Mouse (Mus musculus): ENCODE data around the gene Npas2. TPM values are rescaled to one million over a fixed set of nuclear protein-coding genes. Genes with fewer than 3 reads are reported as not detected.
A peak's percentile ranks its signal among the peaks of the same experiment; 100 is the strongest.

The Npas2 gene
- total RNA-seq, 2 experiments from 2014 or later = not detected

- ATAC-seq (ENCODE audit: poor library complexity, severe bottlenecking) = peak; percentile 68
Measured at GRCm38 (mm10) chr1:39280989-39281875, 87.7 kb downstream of the Npas2 start.

DNA sequence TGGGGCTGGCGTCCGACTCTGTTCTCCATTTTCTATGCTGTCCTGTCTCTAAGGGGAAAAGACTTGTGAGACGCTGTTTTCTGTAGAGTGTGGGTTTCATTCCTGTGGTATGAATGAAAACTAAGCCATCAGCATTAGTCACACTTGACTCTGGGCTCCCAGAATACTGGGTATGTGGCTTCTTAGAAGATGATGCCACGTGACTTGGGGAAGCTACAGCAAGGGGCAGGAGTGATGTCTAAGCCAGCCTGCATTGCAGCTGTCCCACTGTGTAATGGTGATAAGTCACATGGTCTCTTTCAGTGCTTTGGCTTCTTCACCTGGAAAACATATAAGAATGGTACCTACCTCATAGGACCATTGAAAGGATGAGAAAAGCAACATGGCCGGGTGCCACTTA lies 88.4 kb downstream of the Npas2 start:
- ATAC-seq (ENCODE audit: poor library complexity, severe bottlenecking) = no peak

- ATAC-seq (ENCODE audit: poor library complexity, severe bottlenecking) = no peak
Measured at GRCm38 (mm10) chr1:39283323-39283722, 89.8 kb downstream of the Npas2 start.

DNA sequence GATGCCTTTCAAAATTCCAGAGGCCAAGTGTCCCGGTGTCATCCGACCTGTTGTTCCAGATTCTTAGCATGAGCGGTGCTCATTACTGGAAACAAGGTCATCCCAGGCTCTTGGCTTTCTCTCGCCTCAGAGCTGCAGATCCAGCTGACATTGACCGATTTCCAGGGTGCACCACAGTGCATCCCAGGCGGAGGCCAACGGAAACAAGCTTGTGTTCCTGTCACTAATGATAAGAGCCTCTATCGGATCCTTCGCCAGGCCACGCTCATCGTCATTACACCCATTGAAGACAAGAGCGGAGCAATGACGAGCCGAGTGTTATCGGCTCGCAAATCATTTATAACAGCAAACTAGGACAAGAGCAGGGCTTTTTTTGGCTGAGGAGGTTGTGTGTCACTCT lies 91.3 kb downstream of the Npas2 start:
- no peak for ATAC-seq (ENCODE audit: poor library complexity, severe bottlenecking)

- no peak for ATAC-seq (ENCODE audit: poor library complexity, severe bottlenecking)
Measured at GRCm38 (mm10) chr1:39287076-39287475, 93.5 kb downstream of the Npas2 start.

GRCm38 (mm10) chr1:39287831-39288230 lies 94.3 kb downstream of the Npas2 start:
- ATAC-seq (ENCODE audit: poor library complexity, severe bottlenecking) = no peak

- ATAC-seq (ENCODE audit: poor library complexity, severe bottlenecking) = no peak
Measured at GRCm38 (mm10) chr1:39288425-39288824, 94.9 kb downstream of the Npas2 start.

DNA sequence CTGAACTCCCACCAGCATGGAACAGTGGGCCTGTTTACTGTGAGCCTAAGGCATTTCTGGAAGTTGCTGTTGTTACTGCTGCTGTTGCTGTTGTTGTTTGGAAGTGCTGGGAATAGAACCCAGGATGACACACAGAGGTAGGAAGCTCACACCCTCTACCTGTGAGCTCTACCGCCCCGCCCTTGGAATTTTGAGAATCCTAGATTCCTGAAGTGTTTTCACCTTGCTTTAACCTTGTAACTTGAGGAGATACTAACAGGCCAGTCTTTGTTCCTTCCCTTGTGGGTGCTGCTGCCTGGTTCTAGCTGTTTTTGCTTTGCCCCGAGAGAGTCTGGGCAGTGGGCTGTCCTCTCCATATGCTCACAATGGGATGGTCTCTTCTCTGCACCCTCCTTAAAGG lies 98.5 kb downstream of the Npas2 start:
- no peak for ATAC-seq (ENCODE audit: poor library complexity, severe bottlenecking)

DNA sequence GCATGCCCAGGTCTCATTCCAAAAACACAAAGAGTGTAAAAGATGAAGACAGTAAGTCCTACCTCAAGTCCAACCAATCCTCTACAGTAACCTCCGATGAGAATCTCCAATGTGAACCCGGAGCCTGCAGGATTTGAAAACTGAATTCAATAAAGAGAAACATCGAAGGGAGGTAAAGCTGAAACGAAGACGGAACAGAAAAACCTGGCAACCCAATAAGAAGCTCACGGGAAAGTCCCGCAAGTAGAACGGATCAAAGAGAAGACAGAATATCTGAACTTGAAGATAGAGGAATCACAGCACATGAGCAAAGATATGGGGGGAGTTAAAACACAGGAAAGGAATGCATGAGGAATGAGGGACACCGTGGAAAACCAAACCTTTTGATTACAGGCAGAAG lies 104.8 kb downstream of the Npas2 start:
- no peak for ATAC-seq (ENCODE audit: poor library complexity, severe bottlenecking)

GRCm38 (mm10) chr1:39300243-39300642 lies 106.7 kb downstream of the Npas2 start:
- no peak for ATAC-seq (ENCODE audit: poor library complexity, severe bottlenecking)

DNA sequence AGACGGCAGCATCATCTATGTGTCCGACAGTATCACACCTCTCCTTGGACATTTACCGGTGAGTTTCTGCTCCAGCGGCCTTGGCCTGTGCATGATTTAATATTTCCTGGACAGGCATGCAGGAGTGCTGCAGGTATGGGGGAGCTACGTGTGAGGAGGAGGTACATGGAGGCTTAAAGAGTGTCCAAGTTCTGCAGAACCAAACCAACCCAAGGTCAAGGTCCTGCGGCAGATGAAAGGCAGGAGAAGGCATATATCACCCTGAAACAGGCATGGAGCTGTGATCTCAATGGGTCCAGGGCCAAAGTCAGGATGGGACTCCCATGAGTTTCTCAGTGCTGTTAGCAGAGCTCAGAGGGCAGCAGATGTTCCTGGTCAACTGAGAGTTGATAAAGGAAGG lies 107.1 kb downstream of the Npas2 start:
- ATAC-seq (ENCODE audit: poor library complexity, severe bottlenecking) = no peak

DNA sequence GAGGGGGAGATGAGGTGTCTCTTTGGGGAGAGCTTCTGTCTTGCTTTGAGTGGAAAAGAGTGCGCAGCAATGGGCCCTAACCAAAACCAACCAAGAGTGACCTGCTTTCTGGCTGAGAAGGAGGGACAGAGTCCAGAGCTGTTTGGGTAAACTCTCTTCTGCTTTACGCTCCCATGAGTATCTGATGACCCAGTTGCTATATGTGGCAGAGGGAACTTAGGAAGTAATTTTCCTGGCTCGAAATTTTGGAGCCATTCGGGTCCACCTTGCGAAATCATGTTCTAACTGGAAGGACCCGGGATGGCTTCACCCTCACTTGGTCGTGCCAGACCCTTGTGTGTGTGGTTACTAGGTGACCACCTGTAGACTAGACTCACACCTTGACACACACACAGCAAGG lies 108.7 kb downstream of the Npas2 start:
- ATAC-seq (ENCODE audit: poor library complexity, severe bottlenecking) = no peak

DNA sequence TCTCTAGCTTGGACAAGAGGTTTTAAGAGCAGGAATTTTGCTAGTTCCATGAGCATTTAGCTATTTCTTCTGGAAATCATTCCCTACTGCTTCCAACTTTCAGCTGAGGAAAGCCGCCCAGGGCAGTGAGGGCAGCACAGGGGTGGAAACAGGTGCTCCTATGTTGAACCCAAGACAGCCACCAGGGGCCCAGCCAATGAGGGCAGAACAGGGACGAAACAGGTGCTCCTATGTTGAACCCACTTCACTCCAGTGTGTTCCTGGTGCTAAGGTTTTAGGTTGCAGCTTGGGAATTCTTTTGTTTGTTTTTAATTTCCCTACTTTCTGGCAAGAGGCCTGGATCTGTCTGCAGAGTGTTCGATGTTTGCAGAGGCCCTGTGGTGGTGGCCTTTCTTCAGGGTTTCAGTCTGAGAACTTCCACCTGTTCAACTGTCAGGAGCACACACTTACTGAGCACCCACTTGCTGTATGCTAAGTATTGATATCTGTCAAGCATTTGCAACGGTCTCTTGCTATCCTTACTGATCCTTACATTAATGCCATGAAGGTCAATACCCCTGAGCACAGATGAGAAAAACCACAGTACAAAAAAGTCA lies 109.6 kb downstream of the Npas2 start:
- no peak for ATAC-seq (ENCODE audit: poor library complexity, severe bottlenecking)

- ATAC-seq (ENCODE audit: poor library complexity, severe bottlenecking) = no peak
Measured at GRCm38 (mm10) chr1:39307291-39307690, 113.8 kb downstream of the Npas2 start.

DNA sequence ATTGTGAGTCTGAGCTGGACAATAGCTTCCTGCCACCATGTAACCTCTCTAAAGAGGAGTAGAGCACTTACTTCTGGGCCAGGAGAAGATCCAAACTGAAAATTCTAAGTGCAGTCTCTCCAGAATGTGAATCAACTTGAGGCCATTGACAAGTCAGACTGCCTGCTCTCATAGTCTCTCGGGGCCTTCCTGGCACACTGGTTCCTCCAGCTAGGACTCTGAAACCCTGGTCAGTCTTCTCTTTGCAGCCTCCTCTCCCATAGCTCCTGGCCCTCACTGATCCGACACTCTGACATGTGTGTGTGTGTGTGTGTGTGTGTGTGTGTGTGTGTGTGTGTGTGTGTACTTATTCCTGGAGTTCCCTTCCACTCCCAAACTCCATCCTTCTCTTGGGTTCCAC lies 114.4 kb downstream of the Npas2 start:
- no peak for ATAC-seq (ENCODE audit: poor library complexity, severe bottlenecking)

- peak; percentile 47 for ATAC-seq (ENCODE audit: poor library complexity, severe bottlenecking)
Measured at GRCm38 (mm10) chr1:39309548-39309947, 116.0 kb downstream of the Npas2 start.

DNA sequence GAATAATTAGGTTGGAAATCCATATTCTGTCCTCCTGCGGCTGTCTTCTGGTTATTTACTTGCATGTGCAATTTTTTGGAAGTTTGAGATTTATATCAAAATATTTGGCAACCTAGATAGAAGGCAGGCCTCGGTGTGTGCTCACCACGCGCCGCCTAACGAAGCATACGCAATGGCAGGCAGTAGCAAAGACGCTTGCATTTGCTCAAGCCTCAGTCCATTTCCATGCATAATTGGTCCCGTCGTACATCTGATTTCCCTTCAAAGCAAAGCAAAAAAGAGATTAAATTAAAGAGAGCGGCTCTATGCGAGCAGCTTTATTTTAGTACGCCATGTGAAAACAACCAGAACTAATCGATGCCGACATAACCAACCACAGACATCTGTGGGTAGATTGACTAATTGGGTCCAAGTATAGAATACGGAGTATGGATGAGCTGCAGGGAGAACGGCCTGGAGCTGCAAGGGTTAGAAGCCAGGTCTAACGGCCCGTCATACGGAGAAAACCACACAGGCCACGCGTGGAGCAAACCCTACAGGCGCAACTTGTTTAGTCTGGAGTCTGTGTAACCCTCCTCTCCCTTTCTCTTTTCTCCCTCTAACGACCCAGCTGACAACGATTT lies 118.9 kb downstream of the Npas2 start:
- ATAC-seq (ENCODE audit: poor library complexity, severe bottlenecking) = no peak

- peak; percentile 78 for ATAC-seq (ENCODE audit: poor library complexity, severe bottlenecking)
Measured at GRCm38 (mm10) chr1:39313352-39314245, 120.1 kb downstream of the Npas2 start.

- no peak for ATAC-seq (ENCODE audit: poor library complexity, severe bottlenecking)
Measured at GRCm38 (mm10) chr1:39317935-39318334, 124.4 kb downstream of the Npas2 start.

GRCm38 (mm10) chr1:39318870-39319269 lies 125.3 kb downstream of the Npas2 start:
- ATAC-seq (ENCODE audit: poor library complexity, severe bottlenecking) = no peak

GRCm38 (mm10) chr1:39321954-39322353 lies 128.4 kb downstream of the Npas2 start:
- ATAC-seq (ENCODE audit: poor library complexity, severe bottlenecking) = no peak

Data from megakaryocyte, adult 5-6 weeks (primary cell).